Mouse (Mus musculus): ENCODE results near the gene Ugt1a9.
"Not testable (repeated sequence)": the region's sequence is repeated elsewhere in the genome, so short reads cannot be mapped to it uniquely, and the experiment has no call there.

Gene Ugt1a9

GRCm38 (mm10) chr1:88109027-88109557 lies 38.5 kb downstream of the Ugt1a9 start:
- DNase-seq: not testable (repeated sequence)

GRCm38 (mm10) chr1:88109604-88110003 lies 39.0 kb downstream of the Ugt1a9 start:
- DNase-seq: not testable (repeated sequence)

DNA sequence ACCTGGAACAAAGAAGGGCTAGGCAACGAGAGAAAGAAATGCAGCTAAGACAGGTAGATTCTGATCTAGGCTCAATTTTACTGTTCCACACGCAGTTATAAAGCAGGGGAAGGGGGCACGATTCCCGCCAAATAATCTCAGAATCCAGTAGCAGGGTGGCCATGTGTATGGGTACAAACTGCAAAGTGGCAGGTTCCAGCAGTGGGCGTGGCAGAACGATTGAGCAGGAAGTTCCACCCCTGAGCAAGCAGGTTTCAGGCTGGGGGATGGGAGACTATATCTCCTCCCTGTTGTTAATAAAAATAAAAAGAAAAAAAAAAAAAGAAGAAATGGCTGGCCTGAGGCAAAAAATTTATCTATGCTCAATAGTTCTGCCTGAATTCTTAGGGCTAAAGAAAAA lies 42.2 kb downstream of the Ugt1a9 start:
- DNase-seq: not testable (repeated sequence)

GRCm38 (mm10) chr1:88120550-88120949 lies 50.0 kb downstream of the Ugt1a9 start:
- not testable (repeated sequence) for DNase-seq

GRCm38 (mm10) chr1:88121521-88121920 lies 50.9 kb downstream of the Ugt1a9 start:
- DNase-seq: peak; percentile 6

DNA sequence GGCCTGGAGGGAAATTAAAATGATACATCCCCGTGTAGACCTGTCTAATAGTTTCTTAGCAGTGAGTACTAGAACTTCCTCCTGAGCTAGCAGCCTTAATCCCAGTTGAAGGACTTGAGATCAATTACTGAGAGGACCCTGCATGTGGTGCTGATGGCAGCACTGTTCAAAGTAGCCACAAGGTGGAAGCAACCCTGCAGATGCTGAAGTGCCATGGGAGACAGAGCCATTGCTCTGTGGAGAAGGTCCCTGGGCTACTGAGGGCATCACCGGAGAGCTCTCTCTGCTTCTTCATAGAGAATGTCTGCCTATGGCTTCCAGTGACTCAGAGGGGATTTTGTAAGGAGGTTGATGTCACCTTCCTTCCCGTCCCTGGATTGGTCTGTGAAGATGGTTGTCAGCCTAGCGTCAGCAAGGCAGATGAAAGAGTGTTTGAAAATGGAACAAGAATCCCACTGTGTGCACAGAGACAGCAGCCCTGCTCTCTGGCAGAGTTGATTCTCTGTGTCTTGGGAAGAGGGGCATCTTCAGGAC lies 55.3 kb downstream of the Ugt1a9 start:
- not testable (repeated sequence) for DNase-seq

DNA sequence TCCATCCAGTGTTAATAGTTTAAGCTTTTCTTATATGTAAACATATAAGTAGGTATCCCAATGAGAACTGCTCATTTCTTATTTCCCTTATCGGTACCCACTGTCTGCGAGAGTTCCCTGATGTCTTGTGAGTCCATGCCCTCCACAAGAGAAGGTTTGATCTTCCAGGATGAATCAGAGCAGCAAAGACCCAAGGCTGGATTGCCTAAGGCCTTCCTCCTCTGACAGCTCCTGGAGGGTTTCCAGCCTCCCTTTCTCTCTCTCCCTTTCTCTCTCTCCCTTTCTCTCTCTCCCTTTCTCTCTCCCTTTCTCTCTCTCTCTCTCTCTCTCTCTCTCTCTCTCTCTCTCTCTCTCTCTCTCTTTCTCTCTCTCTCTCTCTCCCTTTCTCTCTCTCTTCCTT lies 58.5 kb downstream of the Ugt1a9 start:
- DNase-seq: not testable (repeated sequence)

DNA sequence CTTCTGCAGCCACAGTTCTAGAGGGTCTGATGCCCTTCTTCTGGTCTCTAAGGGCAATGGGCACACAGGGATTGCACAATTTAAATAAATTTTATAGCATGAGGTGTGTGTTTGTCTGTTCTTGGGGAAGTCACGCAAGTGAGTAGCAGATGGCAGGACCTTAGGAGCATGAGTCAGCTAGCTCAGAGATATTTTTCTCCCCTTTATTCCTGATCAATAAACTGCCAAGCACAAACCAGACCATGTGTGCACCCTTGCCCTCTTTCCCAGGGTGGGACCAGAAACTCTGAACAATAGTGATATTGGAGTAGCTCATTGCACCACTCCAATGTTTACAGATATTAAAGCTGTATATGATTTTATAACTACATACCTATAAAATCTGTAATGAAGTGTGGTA lies 59.6 kb downstream of the Ugt1a9 start:
- not testable (repeated sequence) for DNase-seq

GRCm38 (mm10) chr1:88133908-88134456 lies 63.4 kb downstream of the Ugt1a9 start:
- no peak for DNase-seq

GRCm38 (mm10) chr1:88134457-88135011 lies 63.9 kb downstream of the Ugt1a9 start, which contains the start of gene Ugt1a6a:
TSS of gene Ugt1a6a (plus strand) at chr1:88134809.
- not testable (repeated sequence) for DNase-seq

GRCm38 (mm10) chr1:88135229-88135904 lies 64.8 kb downstream of the Ugt1a9 start:
- not testable (repeated sequence) for DNase-seq

DNA sequence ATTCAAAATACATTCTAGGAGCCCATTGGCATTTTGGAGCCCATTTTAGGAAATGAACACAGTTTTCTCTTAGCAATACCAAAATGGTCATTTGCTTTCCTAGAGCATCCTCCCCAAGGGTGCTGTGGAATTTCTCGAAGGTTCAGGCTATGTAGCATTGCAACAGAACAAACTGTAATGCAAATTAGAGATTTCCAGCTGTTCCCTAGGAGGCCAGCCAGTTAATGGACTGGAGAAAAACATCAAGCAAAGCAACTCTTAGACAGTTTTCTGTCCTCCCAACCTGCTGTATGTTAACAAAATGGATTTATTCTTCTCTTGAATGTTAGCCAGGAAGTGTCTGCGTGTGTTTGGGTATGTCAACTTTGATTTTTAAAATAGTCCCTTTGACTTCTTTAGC lies 66.0 kb downstream of the Ugt1a9 start:
- DNase-seq: no peak

DNA sequence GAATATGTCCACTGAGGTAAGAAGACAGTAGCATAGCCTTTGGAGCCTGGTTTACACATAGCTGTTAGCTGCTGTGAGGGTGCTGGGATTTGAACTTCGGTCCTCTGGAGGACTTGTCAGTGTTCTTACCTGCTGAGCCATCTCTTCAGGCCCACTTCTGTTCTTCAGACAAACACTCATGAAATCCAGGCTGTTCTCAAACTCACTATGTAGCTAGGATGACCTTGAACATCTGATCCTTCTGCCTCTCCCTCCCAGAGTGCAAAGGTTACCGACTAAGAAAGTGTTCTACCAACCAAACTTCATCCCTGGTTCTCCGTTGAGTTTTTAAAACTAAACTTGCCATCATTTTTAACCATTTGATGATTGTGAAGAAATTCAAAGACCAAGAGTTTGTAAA lies 66.7 kb downstream of the Ugt1a9 start:
- DNase-seq: no peak

- DNase-seq: no peak
Measured at GRCm38 (mm10) chr1:88138145-88138544, 67.5 kb downstream of the Ugt1a9 start.

GRCm38 (mm10) chr1:88140492-88140891 lies 69.9 kb downstream of the Ugt1a9 start:
- DNase-seq: not testable (repeated sequence)

GRCm38 (mm10) chr1:88143966-88144675 lies 73.5 kb downstream of the Ugt1a9 start:
- peak; percentile 40 for DNase-seq

GRCm38 (mm10) chr1:88145278-88145677 lies 74.7 kb downstream of the Ugt1a9 start:
- DNase-seq: peak; percentile 14

GRCm38 (mm10) chr1:88150133-88150532 lies 79.5 kb downstream of the Ugt1a9 start:
- peak; percentile 12 for DNase-seq

GRCm38 (mm10) chr1:88158430-88158829 lies 87.8 kb downstream of the Ugt1a9 start:
- DNase-seq: no peak

DNA sequence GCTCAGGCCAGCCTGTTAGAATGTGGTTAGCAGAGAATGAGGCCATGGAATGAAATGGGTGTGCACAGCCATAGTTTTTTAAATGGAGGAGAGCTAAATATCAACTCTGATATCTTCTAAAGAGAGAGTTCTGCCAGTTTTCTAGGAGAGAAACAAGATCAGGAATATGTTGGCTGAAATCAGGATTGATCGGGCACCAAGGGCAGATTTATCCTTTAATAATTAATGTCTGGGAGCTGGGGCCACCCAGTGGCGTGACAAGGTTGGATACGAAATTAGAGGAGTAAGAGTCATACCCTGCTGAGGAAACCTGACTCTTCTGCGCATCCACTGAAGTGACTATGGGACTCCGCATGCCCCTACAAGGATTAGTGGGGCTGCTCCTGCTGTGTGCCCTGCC lies 95.1 kb downstream of the Ugt1a9 start, which contains the start of gene Ugt1a5:
Gene Ugt1a5 (plus strand): TSS at position 302 of the 400 bp plus-strand sequence.
- DNase-seq: no peak

GRCm38 (mm10) chr1:88172190-88172589 lies 101.6 kb downstream of the Ugt1a9 start:
- DNase-seq: not testable (repeated sequence)

- no peak for DNase-seq
Measured at GRCm38 (mm10) chr1:88179657-88180056, 109.1 kb downstream of the Ugt1a9 start.

Data from retina, postnatal 1 day (tissue).